Mouse (Mus musculus) heart, adult 2 months (tissue): ENCODE results near the gene Snx32.

Experiments used
- CTCF ChIP-seq: fragments of 200-600 bp; IDR thresholded peaks from 2 replicates; pipeline ENCODE4 v1.8.1; 2022; ENCODE audit warnings: antibody characterized with exemption, mild to moderate bottlenecking, moderate library complexity
- EP300 ChIP-seq: fragments of 200-500 bp; IDR thresholded peaks from 2 replicates; pipeline ENCODE4 v1.6.1; 2011; ENCODE audit warnings: low read depth, low read length, control low read depth; ENCODE audit not compliant: insufficient read depth
- POLR2A ChIP-seq: fragments of 200-500 bp; IDR thresholded peaks from 2 replicates; pipeline ENCODE4 v1.6.1; 2011; ENCODE audit warnings: mild to moderate bottlenecking, low read depth, low read length, control low read depth; ENCODE audit not compliant: insufficient read depth

DNA sequence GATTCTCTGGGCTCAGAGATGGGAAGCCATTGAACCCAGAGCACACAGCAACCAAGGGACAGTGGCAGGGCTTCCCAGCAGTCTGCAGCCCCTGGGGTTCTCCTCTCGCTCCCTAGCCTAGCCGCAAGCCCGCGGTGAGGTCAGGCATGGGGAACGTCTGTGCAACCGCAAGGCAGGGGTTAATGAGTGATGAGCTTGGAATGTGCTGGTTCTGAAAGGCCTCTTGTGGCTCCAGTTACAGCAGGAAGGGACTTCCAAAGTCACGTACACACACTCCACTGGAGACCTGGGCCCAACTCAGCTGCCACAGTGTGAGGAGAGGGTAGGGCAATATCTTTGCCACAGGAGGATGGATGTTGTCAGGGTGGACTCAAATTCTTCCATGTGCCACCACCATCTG is 65.4 kb downstream of the Snx32 start:
- no peak for TF ChIP-seq POLR2A
- TF ChIP-seq CTCF: no peak
- no peak for TF ChIP-seq EP300
